Mouse (Mus musculus) heart, postnatal 0 days (tissue): ENCODE data around the gene Srr.

Experiments
- CTCF ChIP-seq: IDR thresholded peaks from 2 replicates; pipeline ENCODE4 v1.5.1; 2016; ENCODE audit warnings: antibody characterized with exemption, control low read depth, low read depth
- EP300 ChIP-seq: IDR thresholded peaks from 2 replicates; pipeline ENCODE4 v1.6.1; 2016; ENCODE audit warnings: antibody characterized with exemption, low read depth

DNA sequence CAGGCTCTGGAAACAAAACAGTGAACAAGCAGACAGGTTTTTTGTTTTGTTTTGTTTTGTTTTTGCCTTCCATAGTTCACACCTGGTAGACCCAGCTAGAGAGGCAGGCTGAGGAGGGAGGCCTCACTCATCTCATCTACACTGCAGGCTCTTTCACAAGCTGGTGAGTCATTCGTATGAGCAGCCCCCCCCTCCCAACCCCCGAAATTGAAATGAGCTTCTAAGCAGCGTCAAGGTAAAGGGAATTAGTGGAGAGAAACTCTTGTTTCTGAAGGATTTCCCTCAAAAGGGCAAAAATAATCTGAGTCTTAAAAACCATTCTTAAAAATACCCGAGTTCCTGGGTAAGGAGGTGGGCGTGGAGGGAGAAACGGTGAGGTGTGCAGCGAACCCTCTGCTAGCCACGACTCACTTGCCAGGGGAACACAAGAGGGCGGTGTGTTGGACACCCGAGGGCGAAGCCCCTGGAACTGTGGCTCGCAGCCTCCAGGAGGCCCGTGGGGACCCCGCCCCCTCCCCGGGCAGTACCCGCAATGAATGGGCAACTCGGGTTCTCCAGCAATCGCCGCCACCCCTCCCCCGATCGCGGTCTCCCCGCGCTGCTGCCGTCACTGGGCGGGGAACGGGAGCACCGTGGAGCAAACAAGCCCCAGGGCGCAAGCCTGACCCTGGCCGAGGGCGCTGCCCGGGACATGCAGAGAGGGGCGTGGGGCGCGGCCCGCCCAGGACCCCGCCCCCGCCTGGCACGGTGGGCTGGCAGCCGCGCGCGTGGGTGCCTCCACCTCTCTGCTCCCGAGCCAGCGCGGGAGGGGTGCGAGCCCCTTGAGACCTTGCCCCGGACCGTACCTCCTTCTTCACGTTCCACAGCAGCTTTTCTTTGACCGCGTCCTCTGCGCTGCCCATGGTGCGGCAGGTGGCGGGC is 29.5 kb downstream of the Srr start:
- peak; percentile 12; the same call in 1 of the 2 replicates for TF ChIP-seq CTCF
- no peak for TF ChIP-seq EP300
